Mouse (Mus musculus): ENCODE measurements at regions not wholly inside any gene's neighbourhood (a gene's known extent, or its start where the extent isn't known, plus 50 kb on each side); places are given as distances from the start of the nearest gene placed in this dataset.

DNA sequence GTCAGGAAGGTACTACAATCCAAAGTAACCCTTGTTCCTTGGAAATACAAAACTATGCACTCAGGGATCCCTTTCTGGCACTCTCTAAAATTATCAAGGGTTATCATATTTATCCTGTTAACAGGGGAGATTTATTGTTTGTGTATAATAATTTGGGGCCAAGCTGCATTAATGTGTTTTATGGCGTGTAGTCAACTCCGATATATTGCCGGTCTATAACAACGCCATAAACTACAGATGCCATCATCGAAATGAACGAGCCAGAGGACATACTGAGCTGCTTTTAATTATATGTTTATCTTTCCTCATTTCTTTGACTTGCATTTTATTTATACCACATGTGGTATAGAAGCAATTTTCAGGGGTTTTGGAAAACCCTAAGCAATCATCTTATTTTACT, 147.2 kb downstream of the Nr2f2 start:
- in situ Hi-C loops (cut with MboI, MseI), result no loop called here

DNA sequence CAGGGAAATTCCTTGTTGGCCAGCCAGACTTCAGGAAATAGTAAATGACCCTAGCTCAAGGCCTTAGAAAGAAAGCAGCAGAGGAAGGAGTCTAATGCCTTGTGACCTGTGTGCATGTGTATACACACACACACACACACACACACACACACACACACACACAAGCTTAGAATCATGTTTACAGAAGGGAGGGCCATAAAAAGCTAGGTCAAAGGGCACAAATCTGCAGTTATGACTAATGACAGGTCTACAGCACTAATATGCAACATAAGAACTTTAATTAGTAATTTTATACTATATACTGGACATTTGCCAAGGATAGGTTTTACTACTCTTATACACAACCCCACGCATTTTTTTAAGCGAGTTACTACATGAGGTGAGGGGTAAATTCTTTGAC, 149.4 kb downstream of the Nr2f2 start:
- in situ Hi-C loops (cut with MboI, MseI), result no loop called here

DNA sequence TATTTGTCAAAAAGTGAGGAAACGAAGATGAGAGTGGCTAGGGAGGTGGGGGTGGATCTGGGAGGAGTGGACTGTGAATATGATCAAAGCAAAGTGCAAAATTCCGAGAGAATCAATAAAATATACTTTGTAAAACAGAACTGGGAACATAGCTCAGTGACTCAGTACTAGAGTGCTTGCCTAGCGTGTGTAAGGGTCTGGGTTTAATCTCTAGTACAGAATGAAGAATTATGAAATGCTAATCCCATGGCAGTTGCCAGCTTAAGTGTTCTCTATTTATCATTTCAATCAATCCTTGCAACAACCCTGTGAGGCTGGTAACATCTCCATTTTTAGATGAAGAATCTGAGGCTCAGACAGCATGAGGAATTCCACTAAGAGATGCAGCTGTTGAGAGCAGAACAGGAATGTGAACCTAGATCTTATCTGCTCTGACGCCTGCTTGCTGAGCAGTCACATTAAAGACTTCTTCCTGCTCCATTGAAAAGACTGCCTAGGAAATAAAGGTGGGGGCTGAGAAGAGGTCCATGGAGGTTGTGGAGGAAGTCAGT, 152.5 kb downstream of the Nr2f2 start:
- in situ Hi-C loops (cut with MboI, MseI), result no loop called here

GRCm38 (mm10) chr7:70205900-70206299, 160.6 kb downstream of the Nr2f2 start:
- in situ Hi-C loops (cut with MboI, MseI), result no loop called here

GRCm38 (mm10) chr7:70200188-70200587, 166.3 kb downstream of the Nr2f2 start:
- in situ Hi-C loops (cut with MboI, MseI), result no loop called here

GRCm38 (mm10) chr7:70178956-70179355, 187.6 kb downstream of the Nr2f2 start:
- in situ Hi-C loops (cut with MboI, MseI), result no loop called here

DNA sequence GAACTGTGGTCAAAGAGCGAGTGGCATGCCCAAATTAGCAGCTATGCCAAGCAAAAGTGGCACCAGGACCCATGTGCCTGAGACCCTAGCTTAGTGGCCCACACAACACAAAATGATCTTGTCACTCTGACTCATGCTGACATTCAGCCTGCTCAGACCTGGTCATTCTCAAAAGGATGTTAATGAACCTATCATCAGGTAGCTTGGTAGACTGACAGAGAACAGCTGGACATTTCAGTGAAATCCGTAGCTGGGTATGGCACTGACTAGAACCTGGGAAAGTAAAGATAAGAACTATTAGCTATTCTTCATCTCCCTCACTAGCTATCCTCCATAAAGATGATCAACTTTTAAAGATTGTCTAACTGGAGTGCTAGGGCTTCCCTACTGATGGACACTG, 188.5 kb downstream of the Nr2f2 start:
- in situ Hi-C loops (cut with MboI, MseI), result no loop called here

DNA sequence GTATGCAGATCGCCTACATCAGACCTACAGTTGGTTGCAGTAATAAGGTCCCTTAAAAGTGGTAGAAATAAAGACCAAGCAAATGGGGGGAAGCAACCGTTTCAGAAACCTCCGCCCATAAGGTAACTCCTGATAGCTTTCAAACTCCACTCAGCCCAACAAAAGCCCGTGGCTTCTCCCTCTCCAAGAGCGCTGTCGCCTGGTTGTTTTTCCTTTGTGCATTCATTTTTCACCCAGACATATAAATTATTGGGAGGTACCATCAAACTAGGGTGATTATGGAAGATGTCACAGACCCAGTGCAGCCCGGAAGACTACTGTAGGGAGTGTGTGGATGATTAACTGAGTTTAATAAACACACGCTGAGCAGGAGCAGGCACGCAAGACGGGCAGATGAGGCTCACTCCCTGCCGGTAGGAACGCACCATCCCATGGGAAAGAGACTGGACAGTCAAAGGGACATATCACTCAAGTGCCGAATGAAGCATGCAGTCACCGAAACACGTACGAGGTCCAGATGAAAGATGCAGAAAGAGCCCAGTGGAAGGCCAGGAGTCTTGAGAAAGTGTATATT, 189.8 kb downstream of the Nr2f2 start:
- in situ Hi-C loops (cut with MboI, MseI), result no loop called here

GRCm38 (mm10) chr7:70176086-70176485, 190.4 kb downstream of the Nr2f2 start:
- in situ Hi-C loops (cut with MboI, MseI), result no loop called here

DNA sequence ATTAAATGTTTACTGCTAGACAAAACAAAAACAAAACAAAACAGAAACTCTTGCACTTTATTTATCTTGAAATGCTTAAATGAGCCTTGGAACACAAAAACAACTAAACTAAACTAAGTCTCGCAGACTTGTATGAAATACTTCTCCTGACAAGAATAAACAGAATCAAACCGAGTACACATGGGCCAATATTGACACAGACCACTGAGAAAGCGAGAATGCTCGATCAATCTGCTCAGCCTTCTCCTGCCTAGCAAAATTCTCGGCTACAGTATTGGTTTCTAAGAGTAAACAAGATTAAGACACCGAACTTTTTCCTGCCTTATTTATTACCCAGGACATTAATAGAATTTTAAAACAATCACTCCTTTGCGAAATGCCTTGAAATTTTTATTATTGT, 194.1 kb downstream of the Nr2f2 start:
- in situ Hi-C loops (cut with MboI, MseI), result no loop called here

DNA sequence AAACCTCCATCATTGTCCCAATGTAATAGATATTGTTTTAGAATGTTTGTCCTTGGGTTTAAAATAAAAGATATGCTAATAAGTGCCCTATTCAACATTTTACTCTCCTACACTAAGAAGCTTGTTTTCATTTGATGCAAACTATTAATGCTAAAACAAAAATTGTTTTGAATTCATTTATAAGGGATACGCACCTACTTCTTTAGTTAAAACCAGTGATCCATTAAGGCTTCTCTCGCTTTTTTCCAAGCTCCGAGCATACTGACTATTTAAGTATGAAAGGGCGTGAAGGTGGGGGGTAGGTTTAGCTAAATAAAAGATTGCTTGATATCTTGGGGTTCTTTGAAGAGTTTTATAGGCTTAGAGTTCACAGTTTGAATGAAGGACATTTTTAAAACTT, 195.1 kb downstream of the Nr2f2 start:
- in situ Hi-C loops (cut with MboI, MseI), result no loop called here

DNA sequence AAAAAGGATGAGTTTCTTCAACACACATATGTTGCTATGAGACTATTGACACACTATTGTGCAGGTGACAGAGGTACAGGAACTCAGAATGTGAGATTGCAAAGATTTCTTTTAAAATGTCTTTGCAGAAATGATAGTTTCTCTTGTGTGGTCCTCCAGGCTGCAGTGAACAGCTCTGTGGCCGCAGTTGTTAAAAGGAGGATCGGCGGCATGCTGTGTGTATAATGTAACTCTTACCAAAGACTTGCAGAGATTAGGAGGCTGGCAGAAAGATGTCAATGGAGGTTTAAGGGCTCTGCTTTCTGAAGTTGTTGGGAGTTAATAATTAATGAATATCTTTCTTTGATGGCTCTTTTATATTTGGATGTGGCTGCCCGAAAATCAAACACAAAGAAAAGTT, 198.5 kb downstream of the Nr2f2 start:
- in situ Hi-C loops (cut with MboI, MseI), result no loop called here

DNA sequence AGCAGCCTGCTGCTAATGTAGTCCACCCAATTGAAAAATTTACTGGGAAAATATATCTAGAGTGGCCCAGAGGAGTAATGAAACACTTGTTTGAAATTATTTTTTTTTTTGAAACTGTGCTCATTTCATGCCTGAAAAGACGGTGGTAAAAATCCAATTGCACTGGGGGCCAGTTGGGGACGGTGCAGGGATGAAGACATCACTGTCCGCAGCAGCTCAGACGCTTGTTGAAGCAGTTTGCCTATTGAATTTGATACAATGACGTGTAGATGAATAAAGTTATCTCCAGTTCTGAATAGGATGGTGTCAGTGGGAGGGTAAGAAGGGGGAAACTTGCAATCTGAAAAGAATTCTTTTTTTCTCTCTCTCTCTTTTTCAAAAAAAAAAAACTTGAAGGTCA, 200.5 kb downstream of the Nr2f2 start:
- in situ Hi-C loops (cut with MboI, MseI), result no loop called here

DNA sequence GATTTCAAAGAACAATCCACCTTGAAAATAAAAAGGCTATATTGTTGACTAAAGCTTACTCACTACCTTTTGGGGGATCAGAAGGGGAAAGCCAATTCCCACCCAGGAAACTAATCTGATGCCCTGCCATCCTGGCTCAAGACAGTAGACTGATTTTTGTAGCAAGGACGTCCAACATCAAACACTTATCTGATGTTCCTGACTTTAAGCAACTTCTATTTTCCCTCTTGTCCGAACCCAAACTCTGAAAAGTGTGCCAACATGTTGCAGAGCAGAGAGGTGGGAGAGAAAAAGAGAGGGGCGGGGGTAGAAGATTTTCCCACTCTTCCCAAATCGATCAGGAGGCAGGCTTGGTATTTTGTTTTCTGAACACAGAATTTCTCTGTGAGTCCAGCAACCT, 201.0 kb downstream of the Nr2f2 start:
- in situ Hi-C loops (cut with MboI, MseI), result no loop called here

GRCm38 (mm10) chr7:70164691-70165193, 201.8 kb downstream of the Nr2f2 start:
- in situ Hi-C loops (cut with MboI, MseI), result no loop called here

DNA sequence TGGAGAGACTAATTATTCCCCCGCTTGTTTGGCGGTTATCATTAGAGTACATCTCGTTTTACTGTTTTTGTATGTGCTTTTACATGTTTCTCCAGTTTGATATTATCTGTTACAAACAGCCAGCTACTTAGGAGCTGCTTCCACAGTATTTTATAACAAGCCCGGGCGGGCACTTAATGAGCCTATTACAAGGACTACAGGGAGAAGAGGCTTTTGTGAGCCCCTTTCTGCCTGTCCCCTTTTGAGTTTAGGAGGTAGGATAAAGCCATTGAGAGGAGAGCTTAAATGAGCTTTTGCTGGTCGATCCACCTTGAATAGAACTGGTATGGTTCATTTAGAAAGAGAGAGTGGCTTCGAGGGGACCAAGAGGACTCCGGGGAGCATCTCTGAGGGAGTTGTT, 208.0 kb downstream of the Nr2f2 start:
- in situ Hi-C loops (cut with MboI, MseI), result no loop called here

DNA sequence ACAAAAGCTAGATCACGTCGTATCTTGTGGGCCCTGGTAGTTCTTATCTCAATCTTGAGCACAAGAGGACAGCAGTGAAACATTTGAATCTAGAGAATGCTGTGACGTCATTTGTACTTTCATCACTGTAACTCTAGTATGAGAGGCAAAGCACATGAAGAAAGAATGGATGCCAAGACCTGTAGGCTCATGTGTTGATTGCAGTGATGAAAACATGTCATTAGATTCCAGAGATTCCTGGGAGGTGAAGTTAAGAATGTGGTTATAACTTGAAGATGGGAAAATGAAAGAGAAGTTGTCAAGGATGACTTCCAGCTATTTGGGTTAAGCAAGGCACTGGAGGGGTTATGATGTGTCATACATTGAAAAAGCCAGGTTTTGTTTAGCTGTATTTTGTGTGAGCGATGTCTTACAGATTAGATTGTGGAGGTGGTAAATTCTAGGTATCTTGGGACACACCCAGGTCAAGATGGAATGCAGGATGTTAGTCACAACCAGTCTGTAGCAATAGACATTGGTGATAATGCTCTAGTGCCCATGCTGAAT, 221.7 kb downstream of the Nr2f2 start:
- in situ Hi-C loops (cut with MboI, MseI), result no loop called here

DNA sequence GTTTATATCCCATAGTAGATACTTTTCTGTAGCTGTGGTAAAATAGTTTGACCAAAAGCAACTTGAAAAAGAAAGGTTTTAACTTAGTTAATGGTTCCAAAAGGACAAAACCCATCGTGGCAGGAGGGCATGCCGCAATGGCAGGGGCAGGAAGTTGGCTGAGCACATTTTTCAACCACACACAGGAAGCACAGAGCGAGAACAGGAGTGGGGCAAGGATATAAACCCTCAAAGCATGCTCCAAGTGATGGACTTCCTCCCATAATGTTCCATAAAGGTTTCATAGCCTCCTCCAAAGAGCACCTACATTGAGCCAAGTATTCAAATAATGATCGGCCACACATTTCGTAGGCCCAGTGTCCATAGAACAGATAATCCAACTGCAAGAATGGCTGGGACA, 229.7 kb downstream of the Nr2f2 start:
- in situ Hi-C loops (cut with MboI, MseI), result no loop called here

DNA sequence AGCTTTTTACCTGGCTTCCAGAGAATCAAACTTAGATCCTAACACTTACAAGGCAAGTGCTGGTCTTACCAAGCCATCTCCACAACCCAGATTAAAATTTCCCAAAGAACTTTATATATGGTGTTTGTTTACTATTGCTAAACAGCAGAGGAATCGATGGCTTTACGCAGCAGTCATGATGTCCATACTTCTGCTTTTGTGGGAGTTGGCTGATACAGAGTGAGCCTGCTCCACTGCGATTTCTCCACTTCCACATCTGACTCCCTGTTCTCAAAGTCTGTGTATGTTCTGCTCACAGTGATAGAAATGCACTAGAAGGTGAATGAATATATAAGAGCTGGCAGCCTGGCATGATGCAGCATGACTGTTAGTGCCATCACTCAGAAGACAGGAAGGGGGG, 231.1 kb downstream of the Nr2f2 start:
- in situ Hi-C loops (cut with MboI, MseI), result no loop called here

GRCm38 (mm10) chr7:70129963-70130362, 236.6 kb downstream of the Nr2f2 start:
- in situ Hi-C loops (cut with MboI, MseI), result no loop called here

- in situ Hi-C loops (cut with MboI, MseI), result no loop called here
These were observed 243.7 kb downstream of the Nr2f2 start for GRCm38 (mm10) chr7:70122818-70123217.

- in situ Hi-C loops (cut with MboI, MseI), result no loop called here
These were observed 247.0 kb downstream of the Nr2f2 start for GRCm38 (mm10) chr7:70119517-70119916.

DNA sequence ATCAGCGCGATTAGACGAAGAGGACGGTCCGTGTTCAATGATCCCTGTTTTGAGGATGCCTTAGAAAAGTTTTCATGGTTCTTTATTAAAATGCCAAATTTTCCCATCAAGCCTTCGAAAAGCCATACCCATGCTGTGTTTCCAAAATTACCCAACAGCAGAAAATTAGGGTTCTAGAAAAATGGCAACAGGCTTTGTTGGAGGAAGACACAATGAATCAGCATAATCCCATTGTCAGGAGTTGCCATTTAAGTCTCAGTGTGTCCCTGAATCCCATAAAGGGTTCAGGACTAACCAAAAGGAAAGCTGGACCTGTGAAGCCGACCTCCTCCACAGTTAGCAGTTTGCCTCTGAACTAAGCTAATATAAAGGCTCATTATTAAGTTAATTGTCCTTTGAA, 247.6 kb downstream of the Nr2f2 start:
- in situ Hi-C loops (cut with MboI, MseI), result no loop called here
